Mouse (Mus musculus): Measurements from ENCODE around the gene Gm10563.
"Not testable (repeated sequence)": the region's sequence is repeated elsewhere in the genome, so short reads cannot be mapped to it uniquely, and the experiment has no call there.

Gene Gm10563

DNA sequence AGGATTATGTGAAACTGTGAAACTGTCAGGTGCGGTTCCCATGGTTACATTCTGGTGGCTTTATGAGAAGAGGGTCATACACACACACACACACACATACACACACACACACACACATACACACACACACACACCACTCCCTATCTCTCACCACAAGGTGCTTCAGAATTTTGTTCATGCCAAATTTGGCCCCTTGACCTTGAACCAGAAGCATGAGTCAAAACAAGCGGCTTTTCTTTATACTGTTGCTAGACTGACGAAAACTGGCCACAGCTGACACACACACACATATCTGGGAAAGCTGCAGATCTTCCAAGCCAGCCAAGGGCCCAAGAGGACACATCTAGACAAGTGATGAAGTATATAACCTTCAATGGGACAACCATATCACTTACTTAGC lies 49.4 kb downstream of the Gm10563 start:
- no peak for DNase-seq

DNA sequence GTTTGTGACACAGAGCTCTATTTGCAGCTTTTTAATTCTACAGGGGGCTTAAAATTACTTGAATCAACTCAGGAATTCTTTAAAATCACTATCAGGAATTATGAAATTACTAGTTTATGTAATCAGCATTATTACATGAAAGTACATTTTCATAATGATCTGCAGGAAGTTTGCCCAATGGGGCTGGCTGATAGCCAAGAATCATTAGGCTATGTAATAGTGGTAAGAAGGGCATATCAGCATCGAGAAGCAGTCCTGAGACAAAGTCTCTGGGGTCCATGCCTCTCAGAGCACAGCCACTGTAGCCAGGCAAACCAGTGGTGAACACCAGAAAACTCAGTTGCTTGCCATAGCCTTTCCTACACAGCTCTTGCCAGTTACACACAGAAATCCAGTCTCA lies 51.4 kb downstream of the Gm10563 start:
- DNase-seq = no peak

DNA sequence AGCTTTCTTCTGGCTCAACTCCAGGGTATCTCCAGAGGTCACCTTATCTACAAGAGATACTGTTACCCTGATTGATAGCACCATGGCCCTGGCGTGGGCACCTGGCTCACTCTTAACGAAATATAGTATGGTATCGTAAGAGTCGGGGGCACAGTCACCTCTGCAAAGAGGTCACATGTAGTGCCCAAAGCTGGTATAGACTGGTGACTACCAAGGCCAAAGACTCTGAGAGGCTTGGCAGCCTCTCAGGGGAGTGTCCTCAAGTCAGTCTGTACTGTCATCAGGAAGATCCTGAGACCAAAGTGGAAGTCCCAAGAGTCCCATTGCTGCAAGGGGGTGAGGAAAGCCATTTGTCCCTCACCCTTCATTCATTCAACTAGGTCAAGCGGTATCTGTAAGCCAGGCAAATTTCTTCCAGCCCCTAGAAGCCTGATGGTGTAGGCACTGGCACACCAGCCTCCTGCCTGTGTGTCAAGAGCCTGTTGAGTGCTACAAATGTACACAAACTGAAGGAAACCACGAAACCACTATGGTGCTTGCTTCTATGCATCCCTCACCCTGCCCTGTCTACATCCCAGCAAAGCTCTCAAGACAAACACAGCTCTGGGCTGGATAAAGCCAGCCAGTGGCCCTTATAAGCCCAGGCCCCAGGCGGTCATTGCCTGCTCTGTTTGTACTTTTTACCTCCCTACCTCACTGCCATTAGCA lies 54.0 kb downstream of the Gm10563 start:
- DNase-seq = no peak

DNA sequence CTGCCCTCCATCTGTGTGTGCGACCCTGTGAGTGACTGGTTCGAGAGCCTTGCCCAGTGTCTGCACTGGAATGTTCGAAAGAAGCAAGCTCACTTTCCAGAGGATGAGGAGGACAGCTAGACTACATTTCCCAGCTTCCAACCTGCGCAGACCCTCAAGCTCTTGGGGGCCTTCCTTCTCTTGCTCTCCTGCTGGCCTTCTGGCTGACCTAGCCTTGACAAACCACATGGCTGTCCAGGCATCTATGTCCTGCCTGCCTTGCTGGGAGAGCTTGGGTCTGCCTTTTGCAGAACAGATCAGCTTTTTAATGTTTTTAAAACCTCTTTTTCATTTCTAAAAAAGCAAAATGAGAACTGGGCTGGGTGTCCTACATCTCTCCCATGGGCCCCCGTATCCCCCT lies 55.9 kb downstream of the Gm10563 start:
- DNase-seq = no peak

DNA sequence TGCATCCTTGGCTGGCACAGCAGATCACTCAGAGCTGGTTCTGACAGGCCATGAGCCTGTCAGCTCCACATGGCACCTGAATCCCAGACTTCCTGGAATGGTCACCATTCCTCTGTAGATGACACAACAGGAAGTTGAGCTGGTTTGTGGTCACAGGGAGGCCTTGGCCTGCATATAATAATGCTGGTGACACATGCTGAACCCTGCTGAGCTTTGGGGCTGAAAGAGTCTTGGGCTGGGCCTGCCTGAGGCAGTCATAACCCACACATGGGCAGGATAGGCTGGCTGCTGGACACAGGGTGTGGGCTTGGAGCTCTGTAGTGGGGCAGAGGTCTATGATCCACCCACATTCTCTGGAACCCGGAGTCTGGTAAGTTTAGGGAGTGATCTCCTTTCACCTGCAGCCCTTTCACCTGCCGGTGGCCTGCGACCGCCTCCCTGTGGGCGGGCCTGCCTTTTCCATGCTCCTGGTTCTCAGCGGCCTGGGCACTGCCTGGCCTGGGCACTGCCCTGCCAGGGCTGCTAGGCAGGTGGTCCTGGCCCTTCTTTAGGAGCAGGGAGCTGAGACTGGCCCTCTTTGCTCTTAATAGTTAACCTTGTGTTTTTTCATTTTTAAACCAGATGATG lies 62.8 kb downstream of the Gm10563 start:
- DNase-seq = no peak

DNA sequence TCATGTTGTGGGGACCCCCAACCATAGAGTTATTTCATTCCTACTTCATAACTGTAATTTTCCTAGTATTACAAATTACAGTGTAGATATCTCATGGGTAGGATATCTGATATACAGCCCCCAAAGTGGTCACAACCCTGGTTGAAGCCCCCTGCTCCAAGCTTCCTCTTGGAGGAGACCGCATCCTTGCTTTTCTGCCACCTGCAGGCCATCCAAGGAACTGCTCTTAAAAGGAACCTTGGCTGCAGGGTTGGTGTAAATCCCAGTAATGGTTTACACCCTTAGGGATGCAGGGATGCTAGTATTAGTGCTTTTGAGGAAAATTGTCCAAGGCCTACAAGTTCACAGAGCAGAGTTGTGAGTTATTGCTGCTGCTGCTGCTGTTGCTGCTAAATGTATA lies 64.8 kb downstream of the Gm10563 start:
- DNase-seq = peak in 1 of 2 experiments; percentile 59

DNA sequence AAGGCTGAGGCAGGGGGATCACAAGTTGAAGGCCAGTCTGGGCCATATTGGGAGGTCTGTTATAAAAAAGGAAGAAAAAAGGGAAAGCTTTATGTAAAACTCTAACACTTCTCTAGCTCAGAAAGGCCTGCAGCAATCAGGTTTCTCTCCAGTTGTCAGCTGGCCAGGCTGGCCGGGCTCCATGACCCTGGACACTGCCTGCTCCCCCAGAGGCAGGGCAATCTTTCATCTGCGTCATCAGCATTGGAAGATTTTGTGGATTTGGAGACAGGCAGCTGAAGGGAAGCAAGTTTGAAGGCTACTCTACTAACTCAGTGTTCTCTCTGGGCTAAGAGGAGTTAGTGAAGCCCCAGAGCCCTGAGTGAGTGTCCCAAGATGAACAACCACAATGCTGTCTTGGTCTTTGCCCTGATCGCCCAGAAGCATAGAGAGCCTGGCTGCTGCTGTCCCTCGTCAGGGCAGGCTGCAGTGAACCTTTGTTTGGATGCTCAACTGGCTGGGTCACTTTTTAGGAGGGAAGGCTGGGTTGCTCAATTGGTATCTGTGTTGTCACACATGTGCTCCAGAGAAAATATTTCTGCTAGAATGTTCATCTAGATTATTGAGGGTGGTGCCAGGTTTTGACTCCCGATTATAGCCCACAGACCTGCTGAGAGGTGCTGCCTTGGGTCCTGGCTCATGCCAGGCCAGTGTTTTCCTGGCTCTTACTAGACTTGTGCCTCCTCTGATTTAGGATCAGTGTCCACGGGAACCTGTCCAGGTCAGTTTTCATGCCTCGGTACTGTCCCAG lies 66.7 kb downstream of the Gm10563 start:
- DNase-seq = peak; percentile 64 to 70

DNA sequence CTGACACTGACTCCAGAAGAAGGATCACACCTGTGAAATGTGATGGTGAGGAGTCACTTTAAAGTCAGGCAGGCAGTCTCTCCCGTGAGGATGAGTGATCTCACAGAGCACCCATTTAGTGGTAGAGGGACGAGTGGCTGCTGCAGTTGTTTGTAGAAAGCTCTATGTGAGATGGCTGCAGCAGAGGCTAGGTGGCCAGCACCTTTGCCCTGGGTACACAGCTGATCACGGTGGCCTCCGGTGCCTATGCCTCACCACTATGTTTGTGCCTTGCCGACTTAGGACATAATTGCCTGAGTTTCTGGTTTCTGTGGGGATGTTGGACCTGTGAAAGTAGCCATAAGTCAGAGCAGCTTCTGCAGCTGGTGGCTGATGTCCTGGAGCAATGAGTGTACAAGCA lies 67.5 kb downstream of the Gm10563 start:
- no peak for DNase-seq

DNA sequence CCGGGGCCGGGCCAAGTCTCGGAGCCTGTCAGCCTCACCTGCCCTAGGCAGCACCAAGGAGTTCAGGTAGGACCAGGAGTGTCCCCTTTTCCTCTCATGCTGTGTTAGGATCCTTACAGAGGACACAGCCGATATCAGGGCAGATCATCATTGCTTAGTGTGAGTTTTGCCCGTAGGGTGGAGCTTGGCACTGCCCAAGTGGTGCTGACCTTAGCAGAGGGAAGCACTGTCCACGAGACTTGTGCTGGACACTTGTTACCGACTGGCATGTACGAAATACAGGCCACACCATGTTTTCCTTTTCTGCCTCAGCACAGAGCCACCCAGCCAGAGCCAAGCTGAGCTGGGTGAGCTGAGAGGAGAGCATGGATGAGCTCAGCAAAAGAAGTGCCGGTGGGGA lies 68.1 kb downstream of the Gm10563 start:
- peak in 1 of 2 experiments; percentile 57 for DNase-seq

DNA sequence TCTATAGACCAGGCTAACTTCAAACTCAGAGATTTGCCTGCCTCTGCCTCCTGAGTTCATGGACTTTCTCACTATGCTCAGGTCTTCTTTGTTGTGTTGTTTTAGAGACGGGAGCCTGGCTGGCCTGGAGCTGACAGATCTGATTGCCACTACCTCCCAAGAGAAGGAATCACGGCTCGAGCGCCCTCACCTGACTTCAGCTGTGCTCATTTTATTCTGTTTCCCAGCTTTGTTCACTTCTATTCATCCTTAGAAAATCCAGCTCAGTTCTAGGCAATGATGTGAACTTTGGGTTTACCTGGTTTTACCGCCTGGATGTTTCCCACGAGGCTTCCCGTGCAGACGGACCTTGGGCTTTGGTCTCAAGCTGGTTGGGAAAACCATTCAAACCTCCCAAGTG lies 69.7 kb downstream of the Gm10563 start:
- no peak for DNase-seq

DNA sequence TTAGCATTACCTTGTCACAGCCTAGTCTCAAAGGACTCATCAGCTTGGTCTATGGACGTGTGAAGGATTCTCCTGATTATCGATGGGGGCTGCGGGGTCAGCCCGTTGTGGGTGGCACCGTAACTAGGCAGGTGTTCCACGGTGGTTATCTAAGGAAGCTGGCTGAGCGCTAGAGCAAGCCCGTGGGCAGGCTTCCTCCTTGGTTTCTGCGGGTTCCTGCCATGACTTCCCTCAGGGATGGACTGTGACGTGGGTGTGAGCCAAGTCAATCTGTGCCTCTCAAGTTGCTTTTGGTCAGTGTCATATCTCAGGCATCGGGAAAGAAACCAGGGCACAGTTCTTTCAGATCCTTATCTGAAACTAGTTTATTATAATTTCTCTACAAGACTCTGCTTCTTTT lies 70.3 kb downstream of the Gm10563 start:
- DNase-seq = no peak

DNA sequence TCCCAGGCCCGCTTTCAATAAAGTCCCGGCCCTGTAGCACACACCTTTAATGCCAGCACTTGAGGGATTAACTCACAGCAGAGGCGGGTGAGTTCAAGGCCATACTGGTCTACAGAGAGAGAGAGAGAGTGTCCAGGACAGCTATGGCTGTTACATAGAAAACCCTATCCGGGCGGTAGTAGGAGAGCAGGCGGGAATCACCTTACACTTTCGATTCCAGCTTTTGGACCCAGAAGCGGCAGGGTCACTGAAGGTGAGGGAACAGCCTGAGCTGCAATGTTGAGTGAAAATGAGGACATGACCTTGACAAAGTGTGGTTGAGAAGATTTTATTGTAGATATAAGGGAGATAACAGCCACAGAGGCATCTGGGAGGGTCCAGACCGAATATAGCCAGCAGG lies 71.3 kb downstream of the Gm10563 start:
- no peak for DNase-seq

DNA sequence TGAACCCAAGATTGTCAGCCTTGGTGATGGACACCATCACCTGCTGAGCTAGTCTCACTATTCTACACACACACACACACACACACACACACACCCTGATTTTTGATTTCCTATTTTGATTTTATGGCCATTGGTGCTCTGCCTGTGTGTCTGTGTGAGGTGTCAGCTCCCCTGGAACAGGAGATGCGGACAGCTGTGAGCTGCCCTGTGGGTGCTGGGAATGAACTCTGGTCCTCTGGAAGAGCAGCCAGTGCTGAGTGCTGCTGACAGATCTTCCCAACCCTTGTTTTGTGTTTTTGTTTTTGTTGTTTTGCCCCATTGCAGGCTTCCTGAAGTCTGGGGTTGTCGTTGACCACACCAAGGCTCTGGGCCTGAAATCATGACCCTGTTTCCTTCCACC lies 72.1 kb downstream of the Gm10563 start:
- no peak for DNase-seq

DNA sequence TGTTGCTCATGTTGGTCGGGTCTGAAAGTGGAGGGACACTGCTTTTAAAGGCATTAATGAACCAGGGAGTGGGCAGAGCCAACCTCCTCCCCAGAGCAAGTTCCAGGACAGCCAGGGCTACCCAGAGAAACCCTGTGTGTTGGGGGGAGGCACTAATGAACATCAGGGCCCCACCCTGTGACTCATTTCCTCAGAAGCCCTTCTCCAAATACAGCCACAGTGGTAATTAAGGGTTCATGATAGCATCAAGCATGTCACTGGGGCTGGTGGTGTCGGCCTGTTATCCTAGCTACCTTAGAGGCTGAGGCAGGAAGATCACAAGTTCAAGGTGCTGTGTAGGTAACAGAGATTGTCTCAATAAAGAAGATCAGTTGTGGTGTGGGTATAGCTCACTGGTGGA lies 73.8 kb downstream of the Gm10563 start:
- no peak for DNase-seq

DNA sequence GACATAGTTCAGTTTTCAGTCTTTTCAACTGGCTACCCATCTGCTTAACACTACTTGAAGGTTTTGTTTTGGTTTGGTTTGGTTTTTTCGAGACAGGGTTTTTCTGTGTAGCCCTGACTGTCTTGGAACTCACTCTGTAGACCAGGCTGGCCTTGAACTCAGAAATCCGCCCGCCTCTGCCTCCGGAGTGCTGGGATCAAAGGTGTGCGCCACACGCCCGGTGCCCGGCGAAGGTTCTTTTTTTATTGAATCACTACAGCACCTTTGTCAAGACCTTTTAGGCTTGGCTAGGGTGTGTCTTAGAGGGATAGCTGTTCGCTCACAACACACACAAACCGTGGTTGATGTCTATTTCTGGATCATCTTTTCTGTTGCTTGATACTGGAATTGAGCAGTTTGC lies 74.9 kb downstream of the Gm10563 start:
- DNase-seq = not testable (repeated sequence)

DNA sequence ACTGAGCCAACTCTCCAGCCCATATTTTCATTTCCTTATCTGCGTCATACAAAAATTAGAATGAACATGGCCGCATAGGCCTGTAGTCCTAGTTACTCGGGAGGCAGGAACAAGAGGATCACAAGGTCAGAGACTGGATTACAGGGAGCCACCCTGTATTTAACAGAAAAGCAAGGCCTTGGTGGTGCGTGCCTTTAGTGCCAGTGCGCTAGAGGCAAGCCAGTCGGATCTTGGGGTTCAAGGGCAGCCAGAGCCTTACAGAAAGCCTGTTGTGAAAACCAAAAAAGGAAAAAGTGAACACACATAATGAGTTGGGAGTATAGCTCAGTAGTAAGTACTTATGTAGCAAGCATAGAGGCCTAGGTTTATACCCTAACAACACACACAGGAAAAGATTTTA lies 75.4 kb downstream of the Gm10563 start:
- DNase-seq = no peak

DNA sequence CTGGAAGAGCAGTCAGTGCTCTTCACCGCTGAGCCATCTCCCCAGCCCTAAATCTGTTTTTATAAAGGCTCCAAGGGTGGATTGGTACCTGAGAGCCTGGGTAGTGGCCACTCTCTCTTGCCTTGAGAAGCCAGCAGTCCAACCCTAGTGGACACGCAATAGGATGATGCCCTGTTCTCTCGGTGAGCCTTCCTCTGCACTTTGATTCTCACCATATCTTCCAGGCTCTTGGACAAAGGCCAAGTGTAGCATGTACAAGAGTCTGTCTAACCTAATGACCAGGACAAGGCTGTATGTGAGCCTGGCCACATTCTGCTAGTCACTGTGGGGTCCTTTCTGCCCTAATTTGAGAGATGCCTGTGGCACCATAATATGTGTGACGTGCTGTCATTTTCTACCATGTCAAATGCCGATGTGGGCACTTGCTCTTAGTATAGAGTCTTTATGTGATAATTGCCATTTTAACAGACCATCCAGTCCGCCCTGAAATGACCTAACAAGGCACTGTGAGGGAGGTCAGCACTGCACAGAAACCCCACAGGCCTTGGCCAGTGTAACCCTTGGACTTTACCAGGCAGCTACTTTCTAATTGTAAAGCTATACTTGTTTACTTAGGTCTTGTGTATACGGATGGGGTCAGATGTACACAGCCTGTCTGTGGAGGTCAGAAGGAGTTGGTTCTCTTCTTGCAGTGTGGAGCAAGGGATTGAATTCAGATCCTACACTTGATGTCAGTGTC lies 76.4 kb downstream of the Gm10563 start:
- no peak for DNase-seq

DNA sequence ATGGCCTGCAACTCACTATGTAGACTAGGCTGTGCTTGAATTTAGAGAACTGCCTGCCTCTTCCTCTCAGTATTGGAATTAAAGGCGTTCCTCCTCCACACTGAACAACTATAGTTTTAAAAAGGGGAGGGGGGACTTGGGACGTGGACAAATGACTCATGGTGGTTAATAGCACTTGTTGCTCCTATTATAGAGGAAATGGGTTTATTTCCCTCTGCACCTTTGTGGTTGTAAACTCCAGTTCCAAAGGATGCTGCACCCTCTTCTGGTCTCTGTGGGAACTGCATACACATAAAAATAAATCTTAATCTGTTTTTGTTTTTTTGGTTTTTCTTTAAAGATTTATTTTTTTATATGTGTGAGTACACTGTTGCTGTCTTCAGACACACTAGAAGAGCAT lies 77.0 kb downstream of the Gm10563 start:
- DNase-seq = no peak

DNA sequence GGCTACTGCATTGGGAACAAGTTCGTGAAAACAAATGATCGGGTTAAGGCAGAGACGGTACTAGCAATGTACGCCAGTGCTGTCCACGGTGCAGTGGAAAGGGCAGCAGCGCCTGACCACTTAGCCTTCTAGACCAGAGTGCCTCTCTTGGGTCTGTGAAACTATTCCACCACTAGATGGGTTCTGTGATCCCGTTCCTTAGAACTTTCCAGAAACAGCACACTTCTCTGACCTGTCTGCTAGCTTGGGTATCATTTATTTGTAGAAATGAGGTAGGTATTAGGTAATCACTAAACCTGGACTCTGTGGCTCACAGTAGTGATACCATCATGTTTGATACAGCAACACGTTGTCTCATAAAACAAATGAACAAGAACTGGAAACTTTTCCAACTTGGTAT lies 78.7 kb downstream of the Gm10563 start:
- peak in 1 of 2 experiments; percentile 48 for DNase-seq
